Mouse (Mus musculus): Measurements from ENCODE around the gene Tm4sf4. TPM values are rescaled to one million over a fixed set of nuclear protein-coding genes. Genes with fewer than 3 reads are reported as not detected.
A peak's percentile ranks its signal among the peaks of the same experiment; 100 is the strongest.

Tm4sf4 gene
- not detected for total RNA-seq (2021)
- long read RNA-seq, experiment 1: 0 reads
- long read RNA-seq, experiment 2: 0 reads

DNA sequence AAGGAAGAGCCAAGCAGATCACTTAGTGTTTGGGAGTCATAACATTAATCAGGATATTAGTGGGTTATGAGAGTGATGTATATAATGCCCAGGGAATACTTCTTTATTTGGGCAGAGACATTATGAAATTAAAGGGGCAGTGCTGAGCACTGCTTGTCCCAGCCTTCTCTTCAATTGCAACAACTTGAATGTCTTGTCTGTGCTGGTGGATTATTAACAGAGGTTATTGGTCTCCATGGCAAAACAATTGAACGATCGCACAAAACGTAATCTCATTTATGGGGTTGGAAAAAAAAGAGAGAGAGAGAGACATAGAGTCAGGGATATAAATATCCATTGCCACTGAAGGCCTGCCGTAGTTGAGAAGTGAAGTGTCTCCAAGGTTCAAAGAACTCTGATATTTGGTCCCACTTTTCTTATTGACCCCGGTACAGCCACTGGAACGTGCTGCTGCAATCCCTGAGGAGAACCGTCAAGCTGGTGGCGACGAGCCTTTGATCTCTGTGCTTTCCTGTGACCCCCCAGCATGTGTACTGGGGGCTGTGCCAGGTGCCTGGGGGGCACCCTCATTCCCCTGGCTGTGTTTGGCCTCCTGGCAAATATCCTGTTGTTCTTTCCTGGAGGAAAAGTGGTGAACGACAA is at the start of gene Tm4sf4:
TSS of gene Tm4sf4 (plus strand) at position 226 of the 642 bp plus-strand sequence.
- DNase-seq: no peak

DNA sequence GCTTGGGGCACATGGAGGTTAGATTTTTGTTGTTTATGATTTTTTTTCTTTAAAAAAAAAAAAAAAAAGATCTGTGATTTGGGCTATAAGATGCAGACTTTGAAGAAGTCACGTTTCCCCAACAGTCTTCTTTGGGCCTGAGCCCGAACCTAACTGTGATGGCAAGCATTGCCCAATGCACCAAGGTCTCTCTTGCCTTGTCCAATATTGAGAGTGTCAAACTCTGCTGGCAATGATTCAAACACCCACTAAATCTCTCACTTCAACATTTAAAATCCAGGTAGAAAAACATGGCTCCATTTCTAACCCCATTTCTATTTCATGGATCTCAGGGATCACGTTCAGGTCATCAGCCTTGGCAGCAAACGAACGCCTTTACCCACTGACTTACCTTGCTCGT is 38.7 kb upstream of the Tm4sf4 start:
- no peak for DNase-seq

DNA sequence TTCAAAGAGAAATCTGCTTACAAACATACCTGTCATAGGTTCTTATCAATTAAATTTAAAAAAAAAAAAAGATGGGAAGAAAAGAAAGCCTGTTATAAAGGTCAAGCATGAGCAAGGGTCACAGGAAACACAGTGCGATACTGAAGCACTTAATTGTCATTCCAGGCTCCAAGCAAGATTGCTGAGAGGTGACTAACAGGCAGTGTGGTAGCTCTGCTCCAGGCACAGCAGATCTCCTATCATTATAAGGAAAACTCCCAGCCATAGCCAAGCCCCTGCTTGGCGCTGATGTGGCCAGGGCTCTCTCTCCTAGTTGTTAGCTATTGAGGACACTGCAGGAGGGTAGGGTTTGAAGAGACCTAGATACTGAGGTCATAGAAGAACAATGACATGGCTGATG is 38.2 kb upstream of the Tm4sf4 start:
- DNase-seq: peak; percentile 11 to 25

DNA sequence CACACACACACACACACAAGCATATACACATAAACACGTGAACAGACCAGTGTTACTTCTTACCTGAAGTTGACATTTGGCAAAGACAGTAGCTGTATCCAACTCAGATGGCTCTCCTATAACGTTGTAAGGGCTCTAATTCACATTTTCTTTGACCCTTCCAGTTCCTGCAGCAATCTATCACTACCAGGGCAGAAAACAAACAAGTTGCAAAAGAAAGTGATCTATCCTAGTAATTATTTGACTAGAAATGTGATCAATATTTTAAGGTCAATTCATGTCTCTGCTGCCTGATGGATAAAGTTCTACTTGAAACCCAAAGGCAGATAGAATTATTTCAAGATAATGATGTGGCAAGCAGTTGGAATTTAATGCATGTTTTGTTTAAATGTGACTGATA is 37.5 kb upstream of the Tm4sf4 start:
- no peak for DNase-seq

DNA sequence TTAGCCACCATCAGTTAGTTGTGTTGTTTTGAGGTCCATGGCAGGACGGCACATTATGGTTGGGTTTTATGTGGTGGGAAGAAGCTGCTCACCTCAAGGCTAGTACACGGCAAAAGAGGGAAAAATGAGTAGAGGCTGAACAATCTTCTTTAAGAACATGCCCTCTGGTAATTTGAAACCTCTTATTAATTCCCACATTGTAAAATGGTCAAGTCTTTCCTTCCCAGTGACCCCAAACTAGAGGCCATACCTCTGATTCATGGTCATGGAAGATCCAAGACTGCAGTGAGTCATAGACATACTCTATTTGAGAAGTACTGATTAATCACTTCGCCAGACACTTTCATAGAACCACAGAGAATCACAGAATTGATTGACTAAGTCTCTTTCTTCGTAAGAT is 13.6 kb upstream of the Tm4sf4 start:
- DNase-seq: no peak

DNA sequence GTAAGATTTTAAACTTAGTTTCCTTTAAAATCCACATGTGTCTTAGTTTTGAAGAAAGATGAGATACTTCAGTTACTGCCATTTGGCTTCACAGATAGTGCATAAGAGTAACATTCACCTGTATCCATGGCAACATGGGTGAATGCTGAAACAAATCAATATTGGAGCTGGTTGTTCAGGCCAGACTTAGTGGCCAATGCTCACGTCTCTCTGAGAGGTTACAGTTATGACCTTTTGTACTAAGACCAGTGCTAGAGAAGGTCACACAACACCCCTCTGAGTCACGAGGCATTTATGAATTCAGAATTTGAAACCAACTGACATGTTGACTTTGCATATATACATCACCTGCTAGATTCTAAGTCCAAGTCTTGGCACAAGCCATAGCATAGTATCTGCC is 4.9 kb upstream of the Tm4sf4 start:
- no peak for DNase-seq

DNA sequence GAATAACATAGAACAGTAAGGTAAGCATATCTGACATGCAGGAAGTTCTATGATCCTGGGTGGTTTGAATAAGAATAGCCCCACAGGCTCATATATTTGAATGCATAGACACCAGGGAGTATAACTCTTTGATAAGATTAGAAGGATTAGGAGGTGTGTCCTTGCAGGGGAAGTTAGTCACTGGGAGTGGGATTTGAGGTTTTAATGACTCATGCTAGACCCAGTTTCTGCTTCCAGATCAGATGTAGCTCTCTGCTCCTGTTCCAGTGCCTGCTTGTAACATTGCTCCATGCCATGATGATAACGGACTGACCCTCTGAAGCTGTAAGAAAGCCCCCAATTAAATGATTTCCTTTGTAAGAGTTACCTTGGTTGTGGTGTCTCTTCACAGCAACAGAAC is 4.5 kb upstream of the Tm4sf4 start:
- DNase-seq: no peak

DNA sequence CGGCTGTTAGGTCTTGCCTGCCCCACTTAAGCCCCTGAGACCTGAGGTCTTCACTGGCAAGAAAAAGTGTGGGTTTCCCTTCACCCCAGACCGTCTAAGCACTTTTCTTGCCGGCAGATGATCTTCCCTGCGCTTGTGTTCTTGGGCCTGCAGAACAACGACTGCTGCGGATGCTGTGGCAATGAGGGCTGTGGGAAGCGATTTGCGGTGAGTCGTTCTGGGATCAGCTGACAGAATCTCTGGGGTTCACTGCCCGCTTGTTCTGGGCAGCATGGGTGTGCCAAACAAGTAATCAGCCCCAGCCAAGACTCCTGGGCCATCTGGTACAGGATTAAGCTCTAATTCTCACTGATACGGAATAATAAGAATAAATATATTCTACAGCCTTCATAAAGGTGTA is 1.2 kb downstream of the Tm4sf4 start:
- no peak for DNase-seq

DNA sequence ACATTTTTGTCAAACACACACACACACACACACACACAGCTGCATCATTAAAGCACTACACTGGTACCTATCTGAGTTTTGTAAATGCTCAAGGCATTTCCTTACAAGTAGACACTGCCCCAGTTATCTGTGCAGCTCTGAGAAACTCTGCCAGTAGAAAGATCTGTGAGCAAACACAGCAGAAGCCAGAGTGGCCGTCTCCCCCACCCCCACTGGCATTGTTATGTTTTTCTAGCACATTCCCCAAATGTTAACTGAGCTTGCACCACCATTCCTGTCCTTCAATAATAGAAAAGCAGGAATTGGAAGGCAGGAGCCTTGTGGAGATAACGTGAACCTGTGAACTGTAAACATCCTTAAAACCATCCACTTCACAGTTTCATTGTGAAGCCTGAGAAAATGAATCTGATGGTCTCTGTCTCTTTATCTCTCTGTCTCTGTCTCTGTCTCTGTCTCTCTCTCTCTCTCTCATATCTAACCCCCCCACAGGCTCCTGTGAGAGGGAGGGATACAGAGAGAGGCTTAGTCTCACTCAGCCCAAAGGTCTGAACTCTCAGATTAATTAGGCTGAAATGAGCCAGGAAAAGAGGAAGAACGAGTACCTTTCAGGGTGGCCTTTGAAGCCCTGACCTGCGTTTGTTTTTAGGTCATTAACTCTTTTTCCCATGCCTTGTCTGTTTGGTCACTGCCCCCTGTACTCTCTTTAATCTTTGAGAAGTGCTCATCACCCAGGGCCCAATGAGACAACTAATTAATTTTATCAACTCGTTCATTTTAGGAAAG is 3.8 kb downstream of the Tm4sf4 start:
- DNase-seq: peak; percentile 50 to 70

DNA sequence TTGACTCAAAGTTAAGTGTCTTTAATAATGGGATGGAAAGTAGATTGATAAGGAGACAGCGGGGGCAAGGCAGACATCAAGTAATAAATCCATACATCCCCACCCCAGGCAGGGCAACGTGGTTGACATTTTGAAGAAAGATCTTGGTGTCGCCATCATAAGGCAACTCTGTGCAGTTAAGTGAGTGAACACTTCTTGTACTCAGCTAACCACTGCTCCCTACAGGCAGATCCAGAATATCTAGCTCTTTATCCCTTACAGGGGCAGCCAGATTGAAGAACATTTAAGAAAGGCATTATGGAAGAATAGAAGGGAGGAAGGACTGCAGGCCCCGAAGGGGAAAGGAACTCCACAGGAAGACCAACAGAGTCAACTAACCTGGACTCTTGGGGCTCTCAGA is 4.4 kb downstream of the Tm4sf4 start:
- peak; percentile 46 to 61 for DNase-seq

DNA sequence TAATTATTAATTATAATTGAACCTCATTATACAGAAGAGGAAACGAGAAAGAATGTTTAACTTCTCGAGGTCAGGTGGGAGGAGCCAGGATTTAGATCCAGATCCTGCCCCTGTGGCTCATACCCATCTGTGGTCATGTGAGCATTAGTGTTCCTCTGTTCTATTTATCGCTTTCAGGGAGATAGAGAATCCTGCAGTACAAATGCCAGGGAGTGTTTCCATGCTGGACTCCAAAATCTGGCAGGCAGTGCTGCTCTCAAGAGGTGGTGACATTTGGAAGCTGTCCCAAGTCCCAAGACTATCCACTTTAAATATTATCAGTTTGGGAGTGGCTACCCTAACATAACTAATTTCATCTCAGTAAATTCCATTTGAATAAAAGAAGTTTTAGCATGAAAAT is 6.6 kb downstream of the Tm4sf4 start:
- DNase-seq: peak; percentile 69 to 76

DNA sequence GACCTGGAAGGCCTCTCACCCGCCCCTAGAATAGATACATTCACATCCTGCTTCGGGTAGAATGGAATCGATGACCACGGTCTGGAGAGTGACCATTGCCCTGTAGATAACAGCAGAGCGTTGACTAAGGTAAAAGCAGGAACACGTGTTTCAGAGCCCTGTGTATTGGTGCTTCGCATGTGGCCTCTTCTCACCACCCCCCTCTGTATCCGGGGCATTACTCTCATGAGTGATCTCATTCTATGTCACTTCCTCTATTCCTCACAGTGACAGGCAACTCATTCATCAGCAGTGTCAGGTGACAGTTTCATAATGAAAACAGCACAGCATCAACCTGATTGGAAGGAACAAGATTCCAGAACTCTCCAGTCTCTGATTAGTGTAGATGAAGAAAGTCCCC is 10.2 kb downstream of the Tm4sf4 start:
- no peak for DNase-seq

DNA sequence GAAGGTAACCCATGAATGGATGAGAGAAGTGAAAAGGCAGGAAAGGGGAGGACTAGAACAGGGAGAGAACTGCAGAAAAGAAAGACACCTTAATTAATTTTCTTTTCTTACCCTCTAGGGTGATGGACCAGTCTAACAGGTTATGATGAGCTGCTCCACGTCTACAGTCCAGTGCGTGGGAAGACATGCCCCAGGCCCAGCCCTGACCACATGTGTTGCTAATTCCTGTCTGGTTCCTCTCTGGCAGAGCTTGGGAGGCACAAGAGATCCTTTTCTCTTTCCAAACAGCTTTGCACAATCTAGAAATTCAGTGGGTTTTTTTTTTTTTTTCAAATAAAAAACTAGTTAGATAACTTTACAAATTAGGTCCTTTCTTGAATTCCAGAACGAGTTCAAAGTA is 15.8 kb downstream of the Tm4sf4 start:
- no peak for DNase-seq

DNA sequence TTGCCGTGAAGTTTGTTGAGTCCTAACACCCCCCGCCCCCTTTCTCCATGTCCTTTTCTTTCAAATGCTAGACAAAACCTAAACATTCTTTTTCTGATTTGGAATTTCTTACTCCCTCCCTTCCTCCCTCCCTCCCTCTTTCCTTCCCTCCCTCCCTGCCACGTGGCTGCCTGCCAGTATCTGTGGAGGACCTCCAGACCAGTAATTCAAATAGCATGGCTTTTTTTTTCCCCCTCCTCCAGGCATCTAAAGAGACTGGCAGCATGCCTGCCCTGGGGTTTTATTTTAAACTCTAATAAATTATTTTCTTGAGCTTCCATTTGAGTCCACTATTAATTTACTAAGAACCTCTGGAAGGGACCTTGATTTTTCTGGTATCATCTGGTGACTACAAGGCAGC is 20.6 kb downstream of the Tm4sf4 start:
- no peak for DNase-seq

DNA sequence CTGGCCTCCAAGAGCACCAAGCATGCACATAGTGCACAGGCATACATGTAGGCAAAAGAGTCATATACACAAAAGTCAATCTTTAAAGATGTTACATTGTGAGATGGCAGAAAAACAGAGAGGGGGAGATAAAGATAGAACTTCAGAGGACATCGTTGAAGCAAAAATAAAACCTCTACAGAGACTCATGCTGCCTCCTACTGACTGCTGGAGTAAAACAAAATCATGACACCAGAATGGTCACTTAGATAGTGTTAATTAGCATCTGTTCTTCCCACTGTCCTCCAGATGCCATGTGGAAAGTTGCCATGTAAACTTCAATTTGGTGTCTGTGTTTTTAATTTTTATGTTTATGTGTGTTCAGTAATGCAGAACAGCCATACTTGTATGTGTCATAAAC is 22.8 kb downstream of the Tm4sf4 start:
- no peak for DNase-seq

DNA sequence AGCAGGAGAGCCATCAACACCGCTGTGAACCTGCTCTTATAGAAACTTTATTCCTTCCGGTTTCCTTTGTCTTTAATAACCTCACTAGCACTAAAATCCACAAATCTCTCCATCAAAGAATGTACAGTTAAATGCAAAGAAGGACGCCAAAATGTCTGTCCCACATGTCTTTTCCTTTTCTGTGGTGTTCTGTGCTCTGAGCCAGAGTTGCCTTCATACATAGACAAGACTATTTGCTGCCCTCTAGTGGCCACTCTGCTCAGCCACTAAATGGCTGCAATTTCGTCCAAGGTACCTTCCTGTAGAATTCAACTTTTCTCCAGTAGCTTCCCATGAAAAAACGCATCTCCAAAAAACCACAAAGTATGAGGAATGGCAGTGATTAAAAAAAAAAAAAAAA is 23.3 kb downstream of the Tm4sf4 start:
- DNase-seq: peak; percentile 72 to 82

DNA sequence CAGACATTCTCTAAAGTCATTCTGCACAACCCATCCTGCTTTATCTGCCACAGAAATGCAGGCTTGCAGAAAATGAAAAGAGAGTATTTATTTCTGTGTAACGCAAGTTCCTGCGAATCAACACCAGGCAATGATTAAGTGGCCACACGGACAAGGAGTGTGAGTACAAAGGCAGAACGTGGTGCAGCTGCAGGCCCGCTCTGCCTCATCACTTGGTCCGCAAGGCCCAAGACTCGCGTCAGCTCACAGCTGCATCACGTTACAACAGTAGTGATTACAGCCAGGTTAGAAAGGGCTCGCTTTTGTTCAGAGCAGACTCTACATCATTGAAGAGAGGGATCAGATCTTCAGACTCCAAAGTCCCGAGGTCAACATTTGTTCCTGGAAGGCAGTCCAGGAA is 33.5 kb downstream of the Tm4sf4 start:
- DNase-seq: no peak

DNA sequence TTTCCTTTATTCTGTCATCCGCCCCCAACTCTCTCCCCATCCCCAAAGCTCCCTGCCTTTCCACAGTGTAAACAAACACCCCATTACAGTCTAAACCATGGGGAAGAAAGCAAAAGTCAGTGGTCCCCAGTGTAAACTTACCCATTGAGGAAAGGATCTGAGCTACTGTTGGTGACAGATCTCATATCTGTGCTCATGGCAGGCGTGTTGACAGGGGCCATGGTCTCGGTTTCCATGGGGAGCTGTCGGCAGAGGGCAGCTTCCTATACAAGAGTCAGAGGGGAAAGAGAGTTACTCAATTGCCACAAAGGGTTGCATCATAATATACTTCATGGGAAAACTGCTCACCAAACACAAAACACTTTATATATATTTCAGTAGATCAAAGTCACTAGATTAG is 38.2 kb downstream of the Tm4sf4 start:
- DNase-seq: no peak

DNA sequence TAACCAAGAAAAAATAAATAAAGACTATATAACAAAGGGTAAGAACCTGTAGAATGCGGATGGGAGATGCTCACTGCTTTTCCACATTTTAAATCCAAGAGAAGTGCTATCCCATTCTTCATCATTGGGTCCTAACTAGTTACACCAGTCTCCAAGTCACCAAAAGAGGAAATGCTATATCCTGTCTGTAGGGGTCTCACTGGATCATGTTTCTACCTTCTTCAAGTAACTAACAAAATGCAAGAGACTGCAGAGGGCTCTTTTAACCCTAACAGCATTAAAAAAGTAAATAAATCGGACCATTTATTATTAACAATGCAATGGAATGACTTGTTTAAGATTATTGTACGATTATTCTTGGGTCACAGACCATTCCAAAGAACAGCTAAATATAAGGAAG is 41.2 kb downstream of the Tm4sf4 start:
- no peak for DNase-seq

DNA sequence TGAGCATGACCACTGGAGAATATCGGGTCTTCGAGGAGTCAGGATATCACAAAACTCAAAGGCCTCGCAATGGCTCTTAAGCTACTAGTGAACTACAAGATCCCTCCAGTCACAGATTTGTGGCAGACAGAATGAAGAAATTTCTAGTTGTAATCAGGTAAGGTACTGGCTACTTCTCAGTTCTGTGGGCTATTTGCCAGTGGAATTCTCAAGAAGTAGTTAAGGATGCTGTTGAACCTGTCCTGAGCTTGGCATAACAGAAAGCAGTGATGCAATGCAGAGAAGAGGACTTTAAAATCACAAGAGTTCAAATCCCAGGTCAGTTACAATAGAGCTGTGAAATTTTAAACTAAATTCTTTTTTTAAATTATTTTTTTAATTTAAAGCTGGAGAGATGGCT is 44.2 kb downstream of the Tm4sf4 start:
- no peak for DNase-seq

DNA sequence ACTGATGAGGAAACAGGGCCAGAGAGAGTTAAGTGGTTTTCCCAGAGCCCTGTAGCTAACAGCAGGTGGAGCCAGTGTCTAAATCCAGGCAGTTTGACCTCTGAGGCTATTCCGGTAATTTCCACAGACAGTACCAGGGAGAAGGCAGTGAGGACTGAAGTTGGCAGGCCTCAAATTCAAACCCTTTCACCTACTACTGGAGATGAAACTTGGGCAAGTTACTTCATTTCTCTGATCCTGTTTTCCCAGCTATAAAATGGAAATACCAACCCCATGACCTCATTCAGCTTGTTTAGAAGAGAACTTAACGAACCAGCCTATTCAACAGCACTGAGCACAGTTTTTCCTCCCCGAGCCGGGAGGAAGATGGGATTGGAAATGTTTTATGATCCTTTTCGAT is 45.2 kb downstream of the Tm4sf4 start:
- peak; percentile 80 to 83 for DNase-seq

DNA sequence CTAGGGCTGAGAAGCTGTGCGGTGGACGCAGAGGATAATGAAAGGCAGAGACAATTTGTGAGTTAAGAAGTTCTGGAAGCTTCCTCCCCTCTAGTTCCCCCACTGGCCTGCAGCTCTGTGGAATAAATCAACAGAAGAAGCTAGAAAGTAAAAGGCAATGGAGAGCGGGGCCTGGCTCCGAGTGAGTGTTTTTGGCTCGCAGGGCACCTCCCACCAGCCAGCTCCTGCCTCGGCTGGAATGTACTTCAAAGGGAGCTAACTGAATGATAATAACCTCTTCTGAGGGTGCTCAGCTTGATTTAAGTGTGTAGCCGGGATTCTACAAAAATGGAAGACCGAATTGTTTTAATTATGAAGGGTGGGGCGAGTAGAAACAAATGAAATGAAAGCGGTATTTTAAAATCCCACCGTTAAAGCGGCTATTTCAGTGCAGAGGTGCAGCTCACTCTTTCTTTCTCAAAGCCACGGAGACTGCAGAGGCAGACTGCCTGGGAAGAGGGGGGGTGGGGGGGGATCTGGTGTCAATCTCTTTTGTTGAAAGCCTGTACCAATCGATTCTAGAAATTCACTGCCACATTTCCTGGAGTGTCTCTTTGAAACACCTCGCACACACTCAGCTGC is 46.0 kb downstream of the Tm4sf4 start:
- DNase-seq: peak; percentile 56 to 61

DNA sequence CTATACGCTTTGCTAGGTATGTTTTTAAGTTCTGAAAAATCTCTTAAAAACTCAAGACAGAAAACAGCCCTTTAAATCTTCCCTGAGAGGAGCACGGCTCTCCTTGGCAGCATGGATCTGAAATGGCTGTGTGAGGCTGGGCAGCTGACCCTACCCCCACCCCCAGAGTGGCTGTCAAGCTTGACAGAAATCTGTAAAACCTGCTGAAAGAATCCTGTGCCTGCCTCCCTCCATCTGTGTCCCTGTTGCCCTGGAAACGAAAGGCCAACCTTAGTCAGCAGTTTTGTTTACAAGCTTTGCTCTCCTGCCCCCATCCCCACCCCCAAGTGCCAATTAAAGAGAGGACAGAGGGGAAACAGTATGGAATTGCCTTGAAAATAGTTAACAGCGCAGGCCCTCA is 47.3 kb downstream of the Tm4sf4 start:
- no peak for DNase-seq

DNA sequence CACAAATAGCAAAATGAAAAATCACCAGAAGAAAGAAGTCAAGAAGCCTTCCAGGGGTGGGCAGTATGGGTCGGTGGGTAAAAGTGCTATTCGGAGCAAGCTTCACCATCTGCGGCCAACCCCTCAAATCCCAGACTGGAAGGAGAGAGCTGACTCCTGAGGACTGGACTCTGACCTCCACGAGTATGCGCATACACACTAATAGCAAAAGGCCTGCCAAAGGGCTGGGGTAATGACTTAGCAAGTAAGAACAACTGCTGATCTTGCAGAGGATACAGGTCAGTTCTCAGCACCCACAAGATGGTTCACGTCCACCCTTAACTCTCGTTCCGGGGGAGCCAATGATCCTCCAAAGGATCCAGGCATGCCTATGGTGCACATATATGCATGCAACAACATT is 49.3 kb downstream of the Tm4sf4 start:
- DNase-seq: no peak

Data from heart, adult 18-20 months (tissue).